Mouse (Mus musculus) adrenal gland, postnatal 4 days (tissue): ENCODE data around the gene Tcf15. TPM values are rescaled to one million over a fixed set of nuclear protein-coding genes. Genes with fewer than 3 reads are reported as not detected.

ENCODE experiments used
- DNase-seq, 2 experiments: peaks; one replicate each; pipeline ENCODE4 v3.0.0; 2021 to 2022; ENCODE audit warnings: low spot score in 2 of 2, mixed read lengths in 2 of 2
- long read RNA-seq, 2 experiments: library from polyadenylated mRNA; stranded (forward); transcript quantifications; one replicate each; pipeline ENCODE4 v2.0.0; 2021
- total RNA-seq, 2 experiments: library from RNA; stranded (reverse); gene quantifications; 2 replicates each; pipeline ENCODE4 v1.2.3; 2021

The Tcf15 gene
- total RNA-seq: 1 to 10 TPM; 7.7 to 9.3 TPM
- long read RNA-seq, experiment 1, transcript Tcf15-201 (2 exons, 980 nt): major isoform, 16 of 17 reads
- long read RNA-seq, experiment 1, partial matches to known transcripts: 0 of 17 reads
- long read RNA-seq, experiment 1, other reads (novel, unspliced or antisense): 1 of 17 reads
- long read RNA-seq, experiment 2, transcript Tcf15-201 (2 exons, 980 nt): major isoform, 15 of 16 reads
- long read RNA-seq, experiment 2, partial matches to known transcripts: 1 of 16 reads
- long read RNA-seq, experiment 2, other reads (novel, unspliced or antisense): 0 of 16 reads

DNA sequence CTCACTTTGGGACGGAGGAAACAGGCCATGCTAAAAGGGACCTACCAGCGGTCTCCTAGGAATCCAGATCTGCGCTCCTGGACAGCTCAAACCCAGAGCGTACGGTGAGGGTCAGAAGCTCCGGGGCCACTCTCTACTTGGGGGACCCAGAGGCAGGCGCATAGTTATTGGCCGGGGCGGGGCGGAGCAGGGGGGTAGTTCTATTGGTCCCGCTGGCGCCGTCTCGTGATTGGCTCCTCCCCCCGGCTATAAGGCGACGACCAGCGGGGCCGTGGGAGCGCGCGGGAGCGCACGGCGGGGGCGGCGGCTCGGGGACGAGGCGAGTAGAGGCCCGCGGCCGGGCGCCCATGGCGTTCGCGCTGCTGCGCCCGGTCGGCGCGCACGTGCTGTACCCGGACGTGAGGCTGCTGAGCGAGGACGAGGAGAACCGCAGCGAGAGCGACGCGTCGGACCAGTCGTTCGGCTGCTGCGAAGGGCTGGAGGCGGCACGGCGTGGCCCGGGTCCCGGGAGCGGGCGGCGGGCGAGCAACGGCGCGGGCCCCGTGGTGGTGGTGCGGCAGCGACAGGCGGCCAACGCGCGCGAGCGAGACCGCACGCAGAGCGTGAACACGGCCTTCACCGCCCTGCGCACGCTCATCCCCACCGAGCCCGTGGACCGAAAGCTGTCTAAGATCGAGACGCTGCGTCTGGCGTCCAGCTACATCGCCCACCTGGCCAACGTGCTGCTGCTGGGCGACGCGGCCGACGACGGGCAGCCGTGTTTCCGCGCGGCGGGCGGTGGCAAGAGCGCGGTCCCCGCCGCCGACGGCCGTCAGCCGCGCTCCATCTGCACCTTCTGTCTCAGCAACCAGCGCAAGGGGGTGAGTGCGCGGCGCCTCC lies at the start of gene Tcf15:
Tcf15 (plus strand) TSS at position 283 of the 879 bp plus-strand sequence.
- peak in 1 of 2 experiments; percentile 27 for DNase-seq

DNA sequence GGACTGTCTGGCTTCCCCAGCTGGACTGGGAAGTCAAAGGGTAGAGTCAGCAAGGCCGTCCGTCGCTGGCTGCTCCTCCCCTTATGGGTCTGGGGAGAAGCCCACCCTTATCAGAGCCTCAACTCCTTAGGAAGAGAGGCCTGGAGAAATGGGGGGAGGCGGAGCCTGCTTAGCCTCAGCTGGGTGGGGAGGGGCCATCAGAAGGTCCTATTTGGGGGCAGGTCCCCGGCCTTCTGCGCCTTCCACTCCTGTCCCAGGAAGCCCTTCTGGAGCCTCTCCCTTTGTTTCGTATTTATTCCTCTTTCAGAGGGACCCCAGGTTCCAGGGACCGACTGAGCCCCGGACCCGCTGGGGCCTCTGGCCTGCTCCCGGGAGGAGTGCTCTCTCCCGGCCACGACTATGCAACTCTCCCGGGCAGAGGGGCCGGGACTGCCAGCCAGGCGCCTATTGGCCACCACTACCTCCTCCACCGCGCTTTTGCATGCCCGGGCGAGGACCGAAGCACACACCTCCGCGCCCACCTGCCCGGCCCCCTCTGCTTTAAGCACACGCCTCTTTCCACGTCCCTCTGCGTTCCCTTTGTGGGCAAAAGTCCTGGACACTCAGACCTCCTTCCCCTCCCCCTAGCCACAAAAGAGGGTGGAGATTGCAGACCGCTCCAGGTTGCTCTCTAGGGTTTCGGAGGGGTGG lies 48.4 kb upstream of the Tcf15 start:
- DNase-seq: no peak

DNA sequence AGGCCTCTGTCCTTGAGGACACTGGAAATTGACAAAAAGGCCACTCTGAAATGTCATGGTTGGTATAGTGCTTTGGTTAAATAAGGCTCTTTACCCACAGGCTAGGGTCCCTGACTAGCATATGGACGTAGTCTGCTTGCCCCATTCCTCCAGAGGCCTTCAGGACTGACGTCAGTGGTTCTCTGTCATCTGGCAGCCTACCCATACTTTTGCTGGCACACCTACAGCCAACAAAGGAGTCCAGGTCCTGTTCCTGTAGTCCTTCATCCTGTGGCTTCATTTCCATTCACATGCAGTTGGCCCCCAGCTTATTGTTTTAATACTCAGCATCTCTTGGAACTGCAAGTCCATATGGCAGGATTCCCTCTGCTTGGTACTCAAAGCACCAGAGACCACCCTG lies 46.4 kb upstream of the Tcf15 start:
- no peak for DNase-seq

GRCm38 (mm10) chr2:152097916-152098315 lies 45.4 kb upstream of the Tcf15 start:
- no peak for DNase-seq

DNA sequence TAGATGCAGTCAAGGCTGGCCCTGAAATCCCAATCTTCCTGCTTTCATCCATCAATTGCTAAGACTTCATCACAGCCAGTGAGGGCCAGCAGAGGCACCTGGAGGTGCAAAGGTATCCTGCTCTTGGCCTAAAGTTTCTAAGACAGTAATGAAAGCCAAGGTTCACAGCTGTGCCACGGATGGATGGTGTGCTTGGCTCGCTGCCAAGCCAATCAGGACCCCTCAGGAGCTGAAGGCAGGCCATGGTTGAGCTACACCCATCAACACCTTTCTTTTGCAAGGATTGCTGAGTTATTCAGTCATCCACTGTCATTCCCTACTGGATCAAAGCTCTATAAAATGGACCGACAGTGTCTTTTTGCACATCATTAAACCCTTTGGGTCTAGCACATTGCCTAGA lies 43.8 kb upstream of the Tcf15 start:
- DNase-seq: no peak

DNA sequence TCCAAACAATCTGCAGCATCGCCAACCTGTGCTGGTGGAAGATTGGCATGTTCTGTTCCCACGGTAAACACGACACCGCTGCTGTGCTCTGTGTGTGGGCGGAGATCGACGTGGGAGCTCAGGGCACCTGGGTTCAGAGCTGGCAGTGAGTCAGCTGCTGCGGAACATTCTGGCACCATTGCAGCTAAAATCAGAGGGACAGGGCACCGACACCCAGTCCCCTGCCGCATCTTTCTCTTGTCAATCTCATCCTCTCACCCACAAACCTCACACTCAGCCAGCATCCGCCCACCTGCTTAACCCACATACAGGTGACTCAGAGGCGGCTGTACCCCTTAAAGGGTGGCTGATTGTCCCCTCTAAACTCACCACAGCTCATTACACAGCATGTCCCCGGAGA lies 41.6 kb upstream of the Tcf15 start:
- no peak for DNase-seq

- DNase-seq: no peak
Measured at GRCm38 (mm10) chr2:152102369-152102768, 41.0 kb upstream of the Tcf15 start.

DNA sequence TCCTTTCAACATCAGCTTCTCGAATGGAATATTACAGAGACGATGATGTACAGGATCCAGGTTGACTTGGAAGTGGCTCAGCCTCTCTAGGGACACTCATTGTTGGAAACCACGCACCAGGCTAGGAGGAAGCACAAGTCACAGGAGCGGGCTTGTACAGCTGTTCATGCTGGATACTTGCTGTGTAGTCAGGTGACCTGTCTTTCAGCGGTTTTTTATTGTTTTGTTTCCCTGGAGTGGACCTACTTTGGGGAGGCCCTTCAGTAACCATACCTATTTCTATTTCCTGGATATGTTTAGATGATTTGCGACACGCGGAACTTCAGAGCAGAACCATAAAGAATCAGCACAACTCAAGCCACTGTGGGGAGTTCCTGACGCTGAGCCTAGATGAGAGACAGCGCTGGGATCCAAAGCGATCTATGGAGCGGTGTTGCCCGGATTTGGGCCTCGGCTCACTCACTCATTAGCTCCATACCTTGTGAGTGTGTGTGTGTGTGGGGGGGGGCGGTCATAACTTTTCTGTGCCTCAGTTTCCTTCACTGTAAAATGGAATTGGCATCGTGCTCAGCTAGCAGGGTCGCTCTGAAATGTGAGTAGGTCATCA lies 38.5 kb upstream of the Tcf15 start:
- DNase-seq: no peak

DNA sequence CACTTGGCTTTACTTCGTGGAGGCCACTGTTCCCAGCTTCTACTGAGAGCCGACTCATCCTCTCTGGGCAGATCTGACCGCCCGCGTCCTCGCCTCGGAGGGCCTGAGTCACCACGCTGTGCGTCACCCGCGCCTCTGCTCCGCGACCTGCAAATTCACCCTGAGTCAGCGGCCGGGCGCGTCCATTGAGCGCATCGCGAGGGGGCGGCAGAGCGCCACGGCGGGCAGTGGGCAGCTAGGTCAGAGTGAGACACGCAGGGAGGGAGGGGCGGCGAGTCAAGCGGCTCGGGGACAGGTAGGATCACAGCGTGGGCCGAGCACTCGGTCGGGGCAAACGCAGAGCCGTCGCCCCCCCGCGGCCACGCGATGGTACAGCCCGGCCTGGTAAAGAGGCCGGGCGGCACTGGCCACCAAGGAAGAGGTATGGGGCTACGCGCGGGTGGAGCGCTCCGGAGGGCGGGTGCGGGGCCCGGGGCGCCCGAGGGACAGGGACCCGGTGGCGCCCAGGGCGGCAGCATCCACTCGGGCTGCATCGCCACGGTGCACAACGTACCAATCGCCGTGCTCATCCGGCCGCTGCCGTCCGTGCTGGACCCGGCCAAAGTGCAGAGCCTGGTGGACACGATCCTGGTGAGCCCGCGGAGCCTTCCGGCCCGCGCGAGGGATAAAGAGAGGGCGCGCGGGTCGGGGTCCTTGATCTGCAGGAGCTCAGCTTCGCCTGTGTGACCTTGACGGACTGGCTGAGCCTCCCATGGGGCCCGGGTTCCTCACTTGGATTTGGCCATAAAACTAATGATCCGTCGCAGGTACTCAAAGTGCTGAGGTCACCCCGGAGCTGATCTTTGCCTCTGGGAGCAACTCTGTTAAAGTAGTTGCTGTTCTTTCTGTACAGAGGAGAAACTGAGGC lies 37.8 kb upstream of the Tcf15 start, which contains the start of gene Srxn1:
Srxn1 (plus strand) TSS at position 199 of the 907 bp plus-strand sequence.
- DNase-seq: peak; percentile 81 to 82

DNA sequence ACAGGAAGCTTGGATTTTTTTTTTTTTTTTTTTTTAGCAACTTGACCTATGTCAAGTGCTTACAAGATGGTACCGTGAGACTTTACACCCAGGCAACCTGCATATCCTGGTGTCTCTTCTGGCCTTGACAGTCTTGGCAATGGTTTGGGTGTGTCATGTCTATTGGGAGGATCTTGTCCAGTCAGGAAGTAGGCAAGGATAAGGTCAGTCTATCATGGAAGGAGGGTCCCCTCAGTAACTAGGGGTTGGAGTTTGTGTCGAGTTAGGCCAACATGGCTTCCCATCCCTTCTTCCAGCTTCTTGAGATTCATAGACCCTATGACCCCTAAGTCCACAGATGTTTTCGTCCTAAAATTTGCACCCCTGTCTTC lies 37.2 kb upstream of the Tcf15 start:
- DNase-seq: no peak

DNA sequence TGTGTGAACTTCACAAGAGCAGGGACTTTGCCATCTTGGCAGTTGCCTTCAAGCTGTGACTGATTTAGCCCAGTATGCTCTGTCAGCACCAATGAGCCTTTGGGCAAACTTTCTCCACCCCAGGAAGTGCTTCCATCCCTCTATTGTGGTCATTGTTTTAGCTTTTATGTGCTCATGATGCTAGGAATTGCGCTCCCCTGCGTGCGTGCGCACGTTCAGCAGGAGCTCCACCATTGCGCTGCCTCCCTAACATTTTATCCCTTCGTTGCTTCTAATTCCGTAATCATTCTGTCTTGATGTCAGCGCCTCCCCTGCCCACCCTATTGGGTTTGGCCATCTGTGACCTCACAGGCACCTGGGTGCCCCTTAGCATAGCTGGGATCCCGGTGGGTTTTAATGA lies 36.8 kb upstream of the Tcf15 start:
- no peak for DNase-seq

GRCm38 (mm10) chr2:152108702-152109101 lies 34.7 kb upstream of the Tcf15 start:
- no peak for DNase-seq

DNA sequence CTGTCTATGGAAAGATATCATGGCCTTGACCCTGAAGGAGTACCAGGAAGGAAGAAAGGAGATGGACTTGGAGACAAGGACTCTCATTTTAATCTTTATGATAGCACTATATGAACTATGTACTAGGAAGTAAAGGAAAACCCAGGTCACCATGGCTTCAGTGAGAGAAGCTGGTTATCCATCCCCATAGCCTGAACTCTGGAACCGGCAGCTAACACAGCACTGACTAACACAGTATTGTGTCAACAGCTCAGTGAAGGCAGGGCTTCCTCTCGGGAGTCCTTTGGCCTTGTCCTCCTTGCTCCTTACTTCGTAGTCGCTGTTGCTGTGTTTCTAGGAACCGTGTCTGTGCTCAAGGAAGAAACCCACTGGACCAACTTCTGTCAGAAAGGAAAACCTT lies 34.0 kb upstream of the Tcf15 start:
- DNase-seq: no peak

GRCm38 (mm10) chr2:152111311-152111710 lies 32.0 kb upstream of the Tcf15 start:
- DNase-seq: no peak

DNA sequence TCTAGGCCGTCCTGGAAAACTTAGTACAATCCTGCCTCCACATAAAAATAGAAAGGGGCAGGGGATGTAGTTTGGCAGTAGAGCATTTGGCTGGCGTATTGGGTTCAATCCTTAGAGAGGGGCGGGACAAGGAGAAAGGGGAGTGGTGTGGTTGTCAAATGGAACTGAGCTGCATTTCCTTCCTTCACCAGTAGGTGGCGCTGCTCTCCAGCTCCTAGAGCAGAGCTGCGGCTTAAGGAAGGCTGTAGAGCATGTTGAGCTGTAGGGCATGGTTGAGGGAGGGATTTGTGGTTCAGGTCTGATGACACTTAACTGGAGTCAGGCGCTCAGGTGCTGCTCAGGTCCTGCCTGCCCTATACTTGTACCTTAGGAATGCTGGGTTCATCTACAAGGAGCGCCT lies 31.4 kb upstream of the Tcf15 start:
- peak; percentile 79 to 84 for DNase-seq

GRCm38 (mm10) chr2:152112490-152112889 lies 30.9 kb upstream of the Tcf15 start:
- DNase-seq: no peak

DNA sequence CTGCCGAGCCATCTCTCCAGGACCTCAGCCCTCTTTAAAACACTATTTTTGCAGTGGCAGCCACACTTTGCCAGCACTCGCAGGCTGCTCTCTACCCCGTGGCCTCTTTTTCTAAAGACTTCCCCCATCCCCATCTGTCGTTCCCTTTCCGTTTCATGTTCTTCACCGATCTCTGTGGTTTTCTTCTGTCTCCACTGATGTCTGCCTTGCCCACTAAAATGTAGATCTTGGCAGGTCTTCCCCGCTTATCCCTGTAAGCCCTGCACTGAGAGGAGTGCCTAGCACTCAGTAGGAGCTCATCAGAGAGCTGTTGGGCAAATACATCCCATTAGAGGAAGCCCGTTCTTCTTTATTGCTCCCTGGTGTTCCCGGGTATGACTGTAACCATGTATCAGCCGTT lies 30.4 kb upstream of the Tcf15 start:
- no peak for DNase-seq

GRCm38 (mm10) chr2:152114057-152114975 lies 29.0 kb upstream of the Tcf15 start:
- DNase-seq: no peak

DNA sequence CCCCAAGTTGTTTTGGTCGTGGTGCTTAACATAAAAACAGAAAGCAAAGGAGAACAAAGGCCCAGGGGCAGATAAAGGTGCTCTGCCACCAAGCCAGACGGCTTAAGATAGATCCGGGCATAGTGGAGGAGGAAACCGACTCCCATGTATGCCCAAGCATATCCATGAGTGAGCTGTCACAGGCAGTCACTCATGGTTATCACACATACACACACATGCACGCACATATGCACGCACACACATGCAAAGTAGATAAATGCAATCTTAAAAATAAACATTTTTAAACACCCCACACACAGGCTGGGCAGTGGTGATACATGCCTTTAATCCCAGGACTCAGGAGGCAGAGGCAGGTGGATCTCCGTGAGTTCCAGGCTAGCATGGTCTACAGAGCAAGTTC lies 25.7 kb upstream of the Tcf15 start:
- DNase-seq: no peak
